8 mouse cellular contexts compared by ENCODE assay signal in genomic region chr11:75880064-75880463, GRCm38 (mm10). TPM values are rescaled to one million over a fixed set of nuclear protein-coding genes. Genes with fewer than 3 reads are reported as not detected.
DNase-seq lines count a peak whose midpoint lies in the region; ATAC-seq and TF ChIP-seq lines count a peak whose summit lies in the region.
"Had no signal": no experiment of that assay in that cellular context is flagged by ENCODE, and none has a peak within 500 bp of the region (broad histone marks: within the 10 kb centered on the region; RNA-seq: fewer than 3 reads in every experiment).

No protein-coding gene starts in this region.

- WGBS in midbrain, postnatal 0 days, result 65% methylated on average over 8 of the region's 8 CpGs
- 66% methylated on average over 8 of the region's 8 CpGs for WGBS in midbrain, embryonic 14.5 days

- H3K9ac ChIP-seq in midbrain, postnatal 0 days (replicated peaks; ENCODE audit: low read length, poor library complexity, severe bottlenecking), result no peak overlapping the region
- H3K9ac ChIP-seq in midbrain, embryonic 14.5 days (replicated peaks; ENCODE audit: low read length), result no peak overlapping the region
- H3K9ac ChIP-seq: midbrain, embryonic 12.5 days had no signal

- ATAC-seq in midbrain, postnatal 0 days (ENCODE audit: low FRiP score), result no peak
- no peak for ATAC-seq in midbrain, embryonic 14.5 days (ENCODE audit: low FRiP score, low TSS enrichment)

- no peak overlapping the region for H3K27ac ChIP-seq in midbrain, postnatal 0 days (ENCODE audit: low read depth, low read length)
- H3K27ac ChIP-seq in midbrain, embryonic 14.5 days (replicated peaks; ENCODE audit: low read depth, low read length), result no peak overlapping the region
- H3K27ac ChIP-seq: midbrain, embryonic 12.5 days had no signal

- peak; percentile 50 for DNase-seq in midbrain, postnatal 0 days (ENCODE audit: low spot score)
- no peak for DNase-seq in midbrain, embryonic 14.5 days
- DNase-seq in cerebellum, adult 9-10 months, result peak; percentile 72
- peak; percentile 75 to 86 for DNase-seq in kidney, postnatal 4 days
- DNase-seq in right cerebral cortex, postnatal 14 days, result peak; percentile 55
- DNase-seq in spleen, postnatal 4 days (ENCODE audit: low spot score in 2 of 2), result no peak
- DNase-seq in natural killer cell, adult 2 months (ENCODE audit: low spot score in 2 of 2), result no peak

- H3K27me3 ChIP-seq in midbrain, postnatal 0 days (ENCODE audit: insufficient read depth, low read length), result no peaks in the 10 kb centered on the region
- H3K27me3 ChIP-seq in midbrain, embryonic 14.5 days (ENCODE audit: control insufficient read depth, insufficient read depth, low read length), result no peaks in the 10 kb centered on the region
- H3K27me3 ChIP-seq: midbrain, embryonic 12.5 days had no signal

- H3K4me1 ChIP-seq in midbrain, postnatal 0 days (ENCODE audit: insufficient read depth, low read length), result peaks cover 8% of the 10 kb centered on the region; the same call in 1 of the 2 replicates
- peaks cover 5% of the 10 kb centered on the region; the same call in 1 of the 2 replicates for H3K4me1 ChIP-seq in midbrain, embryonic 14.5 days (ENCODE audit: control insufficient read depth, insufficient read depth, low read length)

- H3K36me3 ChIP-seq in midbrain, postnatal 0 days (ENCODE audit: insufficient read depth, low read length), result no peaks in the 10 kb centered on the region
- no peaks in the 10 kb centered on the region for H3K36me3 ChIP-seq in midbrain, embryonic 14.5 days (ENCODE audit: control insufficient read depth, insufficient read depth, low read length)
- H3K36me3 ChIP-seq: midbrain, embryonic 12.5 days had no signal

- H3K4me2 ChIP-seq in midbrain, postnatal 0 days (ENCODE audit: low read depth, low read length, poor library complexity, severe bottlenecking), result no peak overlapping the region
- no peak overlapping the region for H3K4me2 ChIP-seq in midbrain, embryonic 14.5 days (ENCODE audit: low read length)
- H3K4me2 ChIP-seq: midbrain, embryonic 12.5 days had no signal

- no peak for TF ChIP-seq CTCF in midbrain, postnatal 0 days (IDR thresholded peaks at IDR 0.05)

- H3K9me3 ChIP-seq in midbrain, postnatal 0 days (ENCODE audit: low read length), result no peaks in the 10 kb centered on the region
- no peaks in the 10 kb centered on the region for H3K9me3 ChIP-seq in midbrain, embryonic 14.5 days (ENCODE audit: control insufficient read depth, low read length)
- H3K9me3 ChIP-seq: midbrain, embryonic 12.5 days had no signal

- no peak overlapping the region for H3K4me3 ChIP-seq in midbrain, postnatal 0 days (ENCODE audit: low read depth, low read length)
- no peak overlapping the region for H3K4me3 ChIP-seq in midbrain, embryonic 14.5 days (replicated peaks; ENCODE audit: low read depth, low read length)
- H3K4me3 ChIP-seq: midbrain, embryonic 12.5 days had no signal

RNA-seq across cellular contexts. Expression of gene Rph3al, which starts 58.2 kb away (rescaled TPM):
- total RNA-seq in midbrain, postnatal 0 days (2014; rRNA removed), result 3.4 and 4.0 TPM in 2 replicates
- 3.0 and 3.1 TPM in 2 replicates for polyA plus RNA-seq in midbrain, postnatal 0 days (2015; fragmentation: Nextera tagmentation; extraction: Ambion mirVana)
- 1.6 and 2.3 TPM in 2 replicates for polyA plus RNA-seq in midbrain, embryonic 14.5 days (2014; fragmentation: Nextera tagmentation; extraction: Ambion mirVana)

Comparison
In these comparisons a context has a peak if more than half of its experiments do, and no peak if none do; other contexts are left out.
1. DNase-seq: peak in midbrain, postnatal 0 days (single experiment), cerebellum, adult 9-10 months (single experiment), kidney, postnatal 4 days (2 of 2) and right cerebral cortex, postnatal 14 days (single experiment); none in midbrain, embryonic 14.5 days (single experiment), spleen, postnatal 4 days (0 of 2) and natural killer cell, adult 2 months (0 of 2).